Mouse (Mus musculus) gastrocnemius, postnatal 25 days (tissue): ENCODE measurements around the gene Rnf8. TPM values are rescaled to one million over a fixed set of nuclear protein-coding genes. Genes with fewer than 3 reads are reported as not detected.

Experiments used
- DNase-seq: peaks from one replicate; pipeline ENCODE4 v3.0.0; 2022
- microRNA-seq, 2 experiments: library from miRNA; unstranded; fragments of <30 nt; microRNA quantifications; one replicate each; pipeline ENCODE4 v1.2.0; 2021; ENCODE audit warnings: borderline replicate concordance in 2 of 2
- total RNA-seq, 2 experiments: library from RNA; stranded (reverse); gene quantifications; 1 replicate in 1 of 2; 2 replicates in 1 of 2; pipeline ENCODE4 v1.2.3; 2021

Rnf8 gene
- total RNA-seq, 2 experiments from 2014 or later: 18.1 to 21.0 TPM

DNA sequence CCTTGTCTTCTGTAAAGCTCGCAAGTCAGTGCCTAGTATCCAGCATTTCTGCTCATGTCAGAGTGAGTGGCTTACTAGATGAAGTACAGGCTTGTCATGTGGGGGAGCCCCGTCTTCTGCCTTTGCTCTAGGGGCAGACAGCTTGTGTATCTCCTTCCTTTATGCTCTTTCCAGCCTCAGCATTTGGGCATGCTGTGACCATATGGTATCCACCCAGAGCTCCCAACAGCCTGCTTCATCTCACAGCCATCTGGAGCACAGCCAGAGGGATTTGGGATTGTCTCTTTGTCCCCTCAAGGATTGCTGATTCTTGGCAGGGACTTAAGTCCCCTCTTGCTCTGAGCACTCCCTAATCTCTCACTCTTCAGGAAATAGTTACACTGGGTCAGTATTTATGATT lies 65.6 kb downstream of the Rnf8 start:
- DNase-seq: no peak

DNA sequence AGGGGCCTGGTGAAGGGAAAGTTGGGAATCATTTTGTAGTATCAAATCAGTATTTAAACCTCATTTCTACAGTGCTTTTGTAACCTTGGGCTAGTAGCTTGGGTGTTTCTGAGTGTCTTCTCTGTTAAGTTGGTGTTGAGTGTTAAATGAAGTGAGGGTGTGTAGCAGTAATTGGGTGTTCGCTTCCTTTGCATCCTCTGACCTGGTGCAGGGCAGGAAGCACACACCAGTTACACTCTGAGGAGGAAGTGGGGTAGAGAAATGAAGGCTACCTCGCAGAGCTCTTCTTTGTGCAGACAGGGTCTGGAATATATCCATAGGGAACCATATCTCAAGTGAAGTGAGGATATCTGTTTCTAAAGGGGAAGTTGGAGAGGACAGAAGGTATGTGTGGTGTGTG lies 66.3 kb downstream of the Rnf8 start:
- DNase-seq: no peak

DNA sequence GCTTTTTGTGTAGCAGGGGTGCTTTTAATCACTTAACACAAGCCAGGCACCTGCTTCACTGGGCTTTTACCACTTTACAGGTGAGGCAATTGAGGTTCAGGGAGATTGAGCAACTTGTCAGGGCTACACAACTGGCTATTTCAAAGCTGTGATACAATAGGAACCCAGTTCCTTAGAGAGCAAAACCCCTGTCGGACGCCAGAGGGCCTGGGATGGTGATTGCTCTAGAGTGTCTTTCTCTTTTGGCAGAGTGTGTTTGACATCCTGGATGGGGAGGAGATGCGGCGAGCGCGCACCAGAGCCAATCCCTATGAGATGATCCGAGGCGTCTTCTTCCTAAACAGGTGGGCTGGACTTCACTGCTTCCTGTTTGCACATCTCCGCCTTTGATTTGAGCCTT lies 67.1 kb downstream of the Rnf8 start:
- no peak for DNase-seq

GRCm38 (mm10) chr17:29682261-29682660 lies 67.7 kb downstream of the Rnf8 start:
- no peak for DNase-seq

DNA sequence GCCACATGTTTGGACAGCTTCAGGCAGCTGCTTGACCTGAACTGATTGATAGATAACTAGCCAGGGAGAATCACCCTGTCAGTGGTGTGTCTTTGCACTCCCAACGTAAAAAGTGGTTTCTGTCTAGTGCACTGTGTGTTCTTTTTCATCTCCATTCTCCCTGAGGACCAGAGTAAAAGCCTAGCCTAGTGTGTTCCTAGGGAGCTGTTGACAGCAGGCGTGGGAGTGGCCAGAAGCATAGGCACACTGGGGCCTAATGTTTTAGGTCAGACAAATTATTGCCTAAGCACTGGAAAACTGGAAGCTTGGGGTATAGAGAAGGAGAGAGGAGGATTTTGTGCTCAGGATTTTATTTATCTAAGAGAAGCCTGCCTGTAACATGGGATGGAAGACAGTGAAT lies 68.5 kb downstream of the Rnf8 start:
- DNase-seq: no peak

GRCm38 (mm10) chr17:29684275-29684674 lies 69.7 kb downstream of the Rnf8 start:
- DNase-seq: no peak

DNA sequence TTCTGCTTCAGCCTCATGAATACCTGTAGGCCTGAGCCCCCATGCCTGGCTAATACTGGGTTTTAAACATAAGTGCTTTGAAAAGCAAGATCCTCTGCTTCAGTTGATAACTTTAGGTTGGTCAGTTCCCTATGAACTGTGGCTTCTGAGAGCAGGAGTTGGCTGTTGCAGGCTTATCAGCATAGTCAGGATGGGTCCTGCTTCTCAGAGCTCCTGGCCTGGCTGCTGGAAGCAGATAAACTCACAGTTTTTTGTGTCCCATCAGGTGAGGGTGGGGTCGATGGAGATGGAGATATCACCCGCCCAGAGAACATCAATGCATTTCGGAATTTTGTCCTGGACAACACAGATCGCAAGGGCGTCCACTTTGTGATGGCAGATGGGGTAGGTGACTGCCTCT lies 72.2 kb downstream of the Rnf8 start:
- no peak for DNase-seq

- DNase-seq: no peak
Observed at GRCm38 (mm10) chr17:29687373-29687772, 72.8 kb downstream of the Rnf8 start.

DNA sequence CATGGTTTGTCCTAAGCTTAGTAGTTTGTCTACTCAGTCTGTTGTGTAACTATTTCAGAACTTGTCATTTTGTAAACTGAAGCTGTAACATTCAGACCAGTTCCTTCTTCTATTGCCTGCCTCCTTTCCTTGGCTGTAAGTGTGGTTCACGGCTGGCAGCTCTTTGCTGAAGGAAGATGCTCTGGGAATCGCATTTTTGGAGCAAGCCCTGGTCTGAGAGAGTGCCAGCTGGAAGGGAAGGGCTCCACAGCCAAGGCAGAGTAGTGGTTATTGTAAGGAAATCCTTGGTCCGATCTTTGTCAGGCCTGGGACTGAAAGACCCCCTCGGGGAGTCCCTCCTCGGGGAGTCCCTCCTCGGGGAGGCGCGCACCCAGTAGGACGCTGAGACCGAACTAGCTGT lies 74.0 kb downstream of the Rnf8 start:
- no peak for DNase-seq

GRCm38 (mm10) chr17:29690257-29690656 lies 75.7 kb downstream of the Rnf8 start:
- no peak for DNase-seq

DNA sequence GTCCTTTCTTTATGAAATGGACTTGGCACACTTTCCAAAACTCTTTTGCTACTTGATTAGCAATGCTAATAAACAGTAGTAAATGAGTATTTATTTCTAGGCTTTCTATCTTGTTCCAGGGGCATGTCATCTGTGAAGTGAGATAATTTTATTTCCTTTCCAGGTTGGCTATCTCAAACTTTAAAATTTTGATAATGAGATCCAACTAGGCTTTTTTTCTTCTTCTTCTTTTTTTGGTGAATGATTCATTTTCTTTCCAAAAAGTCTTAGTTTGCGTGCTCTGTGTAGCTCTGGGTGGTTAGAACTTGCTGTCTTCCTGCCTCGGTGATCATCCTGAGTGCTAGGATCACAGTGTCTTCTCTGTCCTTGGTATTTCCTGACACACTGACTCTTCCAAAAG lies 78.2 kb downstream of the Rnf8 start:
- no peak for DNase-seq

- DNase-seq: no peak
Observed at GRCm38 (mm10) chr17:29693571-29693970, 79.0 kb downstream of the Rnf8 start.

DNA sequence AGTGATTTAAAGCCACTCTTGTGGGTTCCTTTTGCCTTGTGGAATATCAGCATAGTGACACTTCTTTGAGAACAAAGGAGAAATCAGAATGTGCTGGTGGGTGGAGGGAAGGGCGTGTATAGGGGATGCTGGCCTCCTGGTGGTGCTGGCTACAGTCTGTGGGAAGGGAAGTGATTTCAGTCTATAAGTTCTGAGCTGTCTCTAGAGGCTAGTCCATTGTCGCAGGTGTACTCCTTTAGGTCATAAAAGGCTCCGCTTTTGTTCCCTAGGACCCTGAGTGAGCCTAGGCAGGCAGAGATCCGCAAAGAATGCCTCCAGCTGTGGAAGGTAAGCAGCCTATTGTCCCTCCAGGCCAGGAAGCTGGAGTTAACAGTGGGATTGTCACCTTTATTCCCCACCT lies 79.9 kb downstream of the Rnf8 start:
- DNase-seq: no peak

Small RNAs within 50 kb of the gene (microRNA-seq; reads per million reads assigned to microRNA genes)
- 0 to 0.74 reads per million in 2 experiments for gene Mir7667

Other genes starting within 250 kb of the Rnf8 start
- 10 to 100 TPM; 11.1 to 17.5 TPM for gene Pim1, start 124.0 kb upstream of the Rnf8 start, total RNA-seq
- gene Gm17657, start 65.2 kb upstream of the Rnf8 start, total RNA-seq: not detected
- 1 to 10 TPM; 8.1 to 8.5 TPM for gene Tbc1d22b, start 65.0 kb upstream of the Rnf8 start, total RNA-seq
- gene Tmem217, start 62.4 kb upstream of the Rnf8 start, total RNA-seq: not detected
- 1 to 10 TPM in 1 of 2 experiments, under 1 TPM in 1; 0.67 to 1.0 TPM for gene Gm28043, start 86 bp downstream of the Rnf8 start, total RNA-seq
- gene Cmtr1, start 45.8 kb downstream of the Rnf8 start, total RNA-seq: 10 to 100 TPM; 31.1 to 34.2 TPM
- gene Ccdc167, start 102.3 kb downstream of the Rnf8 start, total RNA-seq: 1 to 10 TPM; 5.0 to 6.6 TPM